Mouse (Mus musculus) forebrain, embryonic 11.5 days (tissue): ENCODE data around the gene Cpt1b. TPM values are rescaled to one million over a fixed set of nuclear protein-coding genes. Genes with fewer than 3 reads are reported as not detected.
"Not testable (repeated sequence)": the region's sequence is repeated elsewhere in the genome, so short reads cannot be mapped to it uniquely, and the experiment has no call there.

Experiments
- ATAC-seq: fragments of 200-750 bp; cut with Nextera tagmentation; replicated peaks from 2 replicates; pipeline ENCODE4 v1.8.0; 2017; ENCODE audit warnings: moderate TSS enrichment; ENCODE audit not compliant: low FRiP score
- DNase-seq: peaks from one replicate; pipeline ENCODE4 v3.0.0-alpha.2; 2017; ENCODE audit warnings: low spot score
- H3K27ac ChIP-seq: fragments of 300-500 bp; sonication (generic); 2 replicates; pipeline ENCODE4 v1.5.1; 2014; ENCODE audit warnings: low read depth, low read length
- H3K27me3 ChIP-seq: fragments of 300-500 bp; sonication (generic); 2 replicates; pipeline ENCODE4 v1.6.1; 2014; ENCODE audit warnings: mild to moderate bottlenecking, low read length, mixed read lengths; ENCODE audit not compliant: control insufficient read depth, insufficient read depth
- H3K36me3 ChIP-seq: fragments of 300-500 bp; sonication (generic); 2 replicates; pipeline ENCODE4 v1.6.1; 2014; ENCODE audit warnings: mild to moderate bottlenecking, low read length, moderate library complexity, mixed read lengths; ENCODE audit not compliant: control insufficient read depth, insufficient read depth
- H3K4me1 ChIP-seq: fragments of 300-500 bp; sonication (generic); replicated peaks from 2 replicates; pipeline ENCODE4 v1.6.1; 2014; ENCODE audit warnings: low read length, mixed read lengths; ENCODE audit not compliant: control insufficient read depth, insufficient read depth
- H3K4me2 ChIP-seq: fragments of 300-500 bp; sonication (generic); 2 replicates; pipeline ENCODE4 v1.6.1; 2014; ENCODE audit warnings: low read depth, mild to moderate bottlenecking, low read length, moderate library complexity, mixed read lengths; ENCODE audit not compliant: severe bottlenecking
- H3K4me3 ChIP-seq: fragments of 300-500 bp; sonication (generic); 2 replicates; pipeline ENCODE4 v1.5.1; 2014; ENCODE audit warnings: low read depth, low read length
- H3K9ac ChIP-seq: fragments of 300-500 bp; sonication (generic); 2 replicates; pipeline ENCODE4 v1.6.1; 2014; ENCODE audit warnings: low read length
- H3K9me3 ChIP-seq: fragments of 300-500 bp; sonication (generic); 2 replicates; pipeline ENCODE4 v1.6.1; 2016; ENCODE audit warnings: low read length, mixed read lengths; ENCODE audit not compliant: control insufficient read depth
- WGBS: fragments of 180-500 bp; shearing (Covaris S2); extraction: QIAGEN DNeasy Blood & Tissue Kit; methylation state at CpG from one replicate; pipeline ENCODE4 v1.1.7; 2014; 5-methylcytosine and 5-hydroxymethylcytosine counted together
- polyA plus RNA-seq: library from polyadenylated mRNA; unstranded; fragments of >200 nt; fragmentation: Nextera tagmentation; extraction: Ambion mirVana; gene quantifications from 2 replicates; pipeline ENCODE4 v1.2.1, GENCODE M21; 2014

The Cpt1b gene
- polyA plus RNA-seq, 1 experiment from 2014 or later = 0.84 TPM

GRCm38 (mm10) chr15:89430771-89431170 is 5.1 kb upstream of the Cpt1b start:
- not testable (repeated sequence) for H3K4me2 ChIP-seq, H3K27ac ChIP-seq, H3K36me3 ChIP-seq, DNase-seq, H3K9ac ChIP-seq, H3K4me3 ChIP-seq, ATAC-seq, H3K9me3 ChIP-seq, H3K4me1 ChIP-seq, H3K27me3 ChIP-seq
- WGBS = 87% methylated on average over 7 of the region's 9 CpGs

GRCm38 (mm10) chr15:89430341-89430740 is 4.7 kb upstream of the Cpt1b start:
- Histone ChIP-seq H3K4me3 (peak overlapping the region; percentile 79), H3K9me3 (no peaks in the 10 kb centered on the region), H3K27me3 (no peaks in the 10 kb centered on the region), H3K27ac (peak overlapping the region; percentile 93), H3K36me3 (no peaks in the 10 kb centered on the region; the same call in 1 of the 2 replicates), H3K4me1 (peaks cover 8% of the 10 kb centered on the region; the same call in 1 of the 2 replicates), H3K4me2 (peak overlapping the region; percentile 93), H3K9ac (peak overlapping the region; percentile 79)
- DNase-seq (no peak), ATAC-seq (no peak)
- 48% methylated on average over 6 of the region's 6 CpGs for WGBS

DNA sequence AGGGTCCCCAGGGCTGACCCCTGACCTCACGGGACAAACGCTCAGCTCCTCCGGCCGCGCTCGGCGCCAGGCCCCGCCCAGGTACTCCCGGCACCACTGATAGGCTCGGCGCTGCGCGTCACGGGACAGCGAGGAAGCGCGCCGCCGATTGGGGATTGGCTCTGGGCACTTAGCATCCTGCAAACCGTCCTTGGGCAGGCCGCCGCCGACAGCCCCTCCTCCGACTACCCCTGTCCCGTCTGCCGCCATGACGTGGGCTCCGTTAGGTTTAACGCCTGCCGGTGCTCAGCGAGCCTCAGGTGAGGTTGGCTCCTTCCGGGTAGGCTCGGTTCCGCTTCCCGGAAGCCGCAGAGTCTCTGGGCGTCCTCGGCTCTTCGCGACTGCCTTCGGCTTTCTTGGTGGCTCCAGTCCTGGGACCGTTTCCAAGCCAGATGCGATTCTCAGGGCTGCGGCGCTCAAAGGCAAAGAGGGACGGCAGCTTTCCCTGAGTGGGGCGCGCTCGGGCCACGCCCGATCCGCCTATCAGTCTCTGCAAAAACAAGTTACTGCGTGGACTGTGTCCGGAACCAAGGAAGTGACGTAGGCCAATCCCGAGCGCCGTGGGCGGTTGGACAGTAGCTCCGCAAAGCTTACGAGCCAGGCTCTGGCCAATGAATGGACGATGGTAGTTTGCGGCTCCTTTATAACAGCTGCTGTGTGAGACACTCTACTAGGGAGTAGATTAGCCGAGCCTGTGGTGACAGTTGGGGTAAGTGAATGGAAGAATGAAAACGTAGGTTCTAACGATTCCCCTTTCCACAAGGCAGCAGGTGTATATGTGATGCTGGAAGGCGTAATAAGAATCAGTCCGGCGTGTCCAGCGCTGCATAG is 3.9 kb upstream of the Cpt1b start, which contains the start of the genes C730034F03Rik, Gm44502 and Chkb:
Gene C730034F03Rik (plus strand): TSS at position 238 of the 870 bp plus-strand sequence.
Gene Gm44502 (minus strand): TSS at position 345 of the 870 bp plus-strand sequence.
Gene Chkb (minus strand): TSS at position 557 of the 870 bp plus-strand sequence.
- no peaks in the 10 kb centered on the region for H3K27me3 ChIP-seq
- WGBS = under 1% methylated on average over 59 of the region's 70 CpGs
- H3K4me3 ChIP-seq = peak within 1 kb of the TSS; percentile 79
- H3K27ac ChIP-seq = peak within 1 kb of the TSS; percentile 93
- H3K9ac ChIP-seq = peak within 1 kb of the TSS; percentile 79
- no peaks in the 10 kb centered on the region for H3K9me3 ChIP-seq
- ATAC-seq (peak; percentile 93), DNase-seq (peak; percentile 95)
- no peaks in the 10 kb centered on the region; the same call in 1 of the 2 replicates for H3K36me3 ChIP-seq
- peaks cover 8% of the 10 kb centered on the region; the same call in 1 of the 2 replicates for H3K4me1 ChIP-seq
- peak within 1 kb of the TSS; percentile 93 for H3K4me2 ChIP-seq

GRCm38 (mm10) chr15:89428821-89429351 is 3.2 kb upstream of the Cpt1b start:
- no peak for DNase-seq
- H3K4me3 ChIP-seq = peak overlapping the region; percentile 79
- H3K27me3 ChIP-seq = no peaks in the 10 kb centered on the region
- WGBS = 5% methylated on average over 20 of the region's 22 CpGs
- peak overlapping the region; percentile 79 for H3K9ac ChIP-seq
- H3K27ac ChIP-seq = no peak overlapping the region
- ATAC-seq = peak; percentile 67
- peaks cover 8% of the 10 kb centered on the region; the same call in 1 of the 2 replicates for H3K4me1 ChIP-seq
- no peaks in the 10 kb centered on the region for H3K9me3 ChIP-seq
- peak overlapping the region; percentile 93 for H3K4me2 ChIP-seq
- no peaks in the 10 kb centered on the region; the same call in 1 of the 2 replicates for H3K36me3 ChIP-seq

DNA sequence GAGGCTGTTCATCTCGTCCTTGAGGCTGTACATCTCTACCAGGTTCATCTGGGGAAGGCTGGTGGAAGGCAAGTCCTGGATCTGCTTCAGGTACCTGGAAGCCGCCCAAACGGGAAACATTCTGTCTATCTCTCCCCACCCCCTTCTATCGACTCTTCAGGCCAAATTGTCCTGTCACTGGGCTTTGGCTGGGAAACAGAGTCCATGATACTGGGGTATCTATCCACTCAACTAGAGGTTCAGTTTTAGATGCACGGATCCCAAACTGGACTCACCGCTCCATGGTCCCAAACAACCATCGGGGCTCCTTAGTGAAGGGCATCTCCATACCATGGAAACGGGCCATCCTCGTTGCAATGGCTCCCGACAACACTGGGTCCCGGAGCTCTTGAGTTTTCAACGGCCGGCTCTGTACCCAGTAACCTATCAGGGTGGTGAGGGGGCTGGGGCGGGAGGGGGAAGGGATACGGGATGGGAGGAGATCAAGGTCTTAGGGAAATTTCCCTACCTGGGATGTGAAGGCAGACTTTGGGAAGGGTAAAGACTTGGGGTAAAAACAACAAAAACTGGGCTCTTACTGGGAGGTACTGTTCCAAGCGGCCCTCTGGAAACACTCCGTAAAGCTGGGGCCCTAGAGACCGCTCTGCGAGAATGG is 2.6 kb upstream of the Cpt1b start:
- H3K9ac ChIP-seq = peak overlapping the region; percentile 79
- DNase-seq (no peak), ATAC-seq (no peak)
- peaks cover 8% of the 10 kb centered on the region; the same call in 1 of the 2 replicates for H3K4me1 ChIP-seq
- no peaks in the 10 kb centered on the region for H3K9me3 ChIP-seq
- H3K4me2 ChIP-seq = peak overlapping the region; percentile 93
- H3K4me3 ChIP-seq = peak overlapping the region; percentile 79
- 80% methylated on average over 19 of the region's 19 CpGs for WGBS
- H3K27ac ChIP-seq = no peak overlapping the region
- H3K36me3 ChIP-seq = no peaks in the 10 kb centered on the region; the same call in 1 of the 2 replicates
- no peaks in the 10 kb centered on the region for H3K27me3 ChIP-seq

- whole genome bisulfite sequencing = 92% methylated on average over 10 of the region's 10 CpGs
- no peak for DNase-seq
Observed at GRCm38 (mm10) chr15:89426716-89427115, 1.1 kb upstream of the Cpt1b start.

GRCm38 (mm10) chr15:89424621-89425020 is 1.0 kb downstream of the Cpt1b start:
- no peak overlapping the region for H3K4me2 ChIP-seq
- no peaks in the 10 kb centered on the region for H3K27me3 ChIP-seq
- peaks cover 8% of the 10 kb centered on the region; the same call in 1 of the 2 replicates for H3K4me1 ChIP-seq
- no peak overlapping the region for H3K27ac ChIP-seq
- DNase-seq (no peak), ATAC-seq (no peak)
- H3K36me3 ChIP-seq = no peaks in the 10 kb centered on the region; the same call in 1 of the 2 replicates
- 87% methylated on average over 8 of the region's 8 CpGs for WGBS
- no peaks in the 10 kb centered on the region for H3K9me3 ChIP-seq
- H3K4me3 ChIP-seq = no peak overlapping the region
- H3K9ac ChIP-seq = no peak overlapping the region

More at GRCm38 (mm10) chr15:89426716-89427115, 1.1 kb upstream of the Cpt1b start:
- Histone ChIP-seq H3K9me3 (no peaks in the 10 kb centered on the region), H3K36me3 (no peaks in the 10 kb centered on the region; the same call in 1 of the 2 replicates), H3K4me3 (no peak overlapping the region), H3K9ac (no peak overlapping the region), H3K27me3 (no peaks in the 10 kb centered on the region), H3K4me1 (peaks cover 8% of the 10 kb centered on the region; the same call in 1 of the 2 replicates), H3K4me2 (no peak overlapping the region), H3K27ac (no peak overlapping the region)
- no peak for ATAC-seq

- no peaks in the 10 kb centered on the region for H3K4me1 ChIP-seq
- no peak for ATAC-seq
- no peak overlapping the region for H3K4me2 ChIP-seq
- H3K9me3 ChIP-seq = no peaks in the 10 kb centered on the region
- H3K27ac ChIP-seq = no peak overlapping the region
- 94% methylated on average over 9 of the region's 9 CpGs for WGBS
- no peak overlapping the region for H3K9ac ChIP-seq
- H3K36me3 ChIP-seq = no peaks in the 10 kb centered on the region
- no peaks in the 10 kb centered on the region for H3K27me3 ChIP-seq
- no peak for DNase-seq
- H3K4me3 ChIP-seq = no peak overlapping the region
Observed at GRCm38 (mm10) chr15:89421938-89422337, 3.7 kb downstream of the Cpt1b start.
